ENCODE assay signal across 23 mouse cellular contexts in genomic region chr1:23417562-23417961, GRCm38 (mm10). TPM values are rescaled to one million over a fixed set of nuclear protein-coding genes. Genes with fewer than 3 reads are reported as not detected.
DNase-seq lines count a peak whose midpoint lies in the region; ATAC-seq and TF ChIP-seq lines count a peak whose summit lies in the region.
"Had no signal": no experiment of that assay in that cellular context is flagged by ENCODE, and none has a peak within 500 bp of the region (broad histone marks: within the 10 kb centered on the region; RNA-seq: fewer than 3 reads in every experiment).

No protein-coding gene starts in this region.

- ATAC-seq in liver, embryonic 14.5 days (ENCODE audit: insufficient read depth), result peak; percentile 97
- no peak for ATAC-seq in hindbrain, postnatal 0 days
- ATAC-seq: inflammation-experienced regulatory T-cells, adult 6 months; midbrain, embryonic 13.5 days had no signal

- no peaks in the 10 kb centered on the region for H3K36me3 ChIP-seq in heart, embryonic 10.5 days
- peaks cover 0 to 21% of the 10 kb centered on the region in 2 experiments; a peak in 2 of 4 replicates for H3K36me3 ChIP-seq in MEL (ENCODE audit: control insufficient read depth in 1 of 2, insufficient read depth in 2 of 2, low read length in 2 of 2)
- H3K36me3 ChIP-seq in erythroblast, embryonic 14.5 days (ENCODE audit: control insufficient read depth), result peaks cover 2% of the 10 kb centered on the region; the same call in 1 of the 2 replicates
- H3K36me3 ChIP-seq in liver, embryonic 14.5 days (replicated peaks; ENCODE audit: control insufficient read depth, insufficient read depth, low read depth), result no peaks in the 10 kb centered on the region
- H3K36me3 ChIP-seq in hindbrain, postnatal 0 days (ENCODE audit: insufficient read depth, low read length), result no peaks in the 10 kb centered on the region
- H3K36me3 ChIP-seq: embryonic facial prominence, embryonic 15.5 days; hindbrain, embryonic 13.5 days; limb, embryonic 10.5 days; midbrain, embryonic 13.5 days had no signal

- peak; percentile 80 for DNase-seq in heart, embryonic 10.5 days (ENCODE audit: low spot score)
- no peak for DNase-seq in heart, postnatal 4 days
- DNase-seq in MEL (ENCODE audit: low read depth, low spot score) (peak; percentile 49), adipocyte (ENCODE audit: low spot score) (no peak)
- peak; percentile 59 to 71 (median 69) for DNase-seq in liver, embryonic 14.5 days (ENCODE audit: low read depth in 3 of 3, low spot score in 3 of 3)
- DNase-seq in hindbrain, postnatal 0 days (ENCODE audit: low spot score), result no peak
- no peak for DNase-seq in cerebellum, adult 11 months
- DNase-seq: adrenal gland, postnatal 14 days; cerebellum, adult 11-12 months; cerebellum, postnatal 36 days; gastrocnemius, postnatal 36 days; heart, adult 2 months; kidney, adult 8-10 months; kidney, postnatal 10 days; lung, postnatal 14 days; spleen, adult 18-20 months; thymus, postnatal 14 days had no signal

- 63% methylated on average over 3 of the region's 3 CpGs for WGBS in heart, embryonic 10.5 days
- WGBS in liver, embryonic 14.5 days (ENCODE audit: insufficient replicate concordance), result 11% methylated on average over 3 of the region's 3 CpGs
- 95% methylated on average over 3 of the region's 3 CpGs for WGBS in hindbrain, postnatal 0 days

- no peak for TF ChIP-seq RAD21 in MEL (IDR thresholded peaks at IDR 0.05; ENCODE audit: low read depth, low read length)

- no peak overlapping the region for H3K27ac ChIP-seq in heart, embryonic 10.5 days
- H3K27ac ChIP-seq in MEL (ENCODE audit: control insufficient read depth, low read depth, low read length), result no peak overlapping the region
- H3K27ac ChIP-seq in liver, embryonic 14.5 days, result peak overlapping the region; percentile 66
- no peak overlapping the region for H3K27ac ChIP-seq in hindbrain, postnatal 0 days
- H3K27ac ChIP-seq: embryonic facial prominence, embryonic 15.5 days; heart, adult 2 months; hindbrain, embryonic 13.5 days; limb, embryonic 10.5 days; midbrain, embryonic 13.5 days had no signal

- H3K9ac ChIP-seq in MEL (ENCODE audit: control insufficient read depth, low read depth, low read length, poor library complexity, severe bottlenecking), result no peak overlapping the region
- peak overlapping the region; percentile 47 for H3K9ac ChIP-seq in liver, embryonic 14.5 days (replicated peaks)
- no peak overlapping the region for H3K9ac ChIP-seq in hindbrain, postnatal 0 days (replicated peaks; ENCODE audit: low read length)
- H3K9ac ChIP-seq: embryonic facial prominence, embryonic 15.5 days; hindbrain, embryonic 13.5 days; midbrain, embryonic 13.5 days had no signal

- H3K79me2 ChIP-seq in MEL (ENCODE audit: control insufficient read depth, insufficient read depth, low read length, poor library complexity), result no peaks in the 10 kb centered on the region

- H3K27me3 ChIP-seq in heart, embryonic 10.5 days (ENCODE audit: insufficient read depth, poor library complexity, severe bottlenecking), result no peaks in the 10 kb centered on the region
- no peaks in the 10 kb centered on the region for H3K27me3 ChIP-seq in MEL (ENCODE audit: control insufficient read depth in 1 of 2, insufficient read depth in 2 of 2, low read length in 2 of 2)
- no peaks in the 10 kb centered on the region for H3K27me3 ChIP-seq in erythroblast, embryonic 14.5 days (ENCODE audit: control insufficient read depth)
- no peaks in the 10 kb centered on the region for H3K27me3 ChIP-seq in liver, embryonic 14.5 days (ENCODE audit: control insufficient read depth, insufficient read depth, low read length)
- H3K27me3 ChIP-seq in hindbrain, postnatal 0 days (ENCODE audit: insufficient read depth, low read length), result no peaks in the 10 kb centered on the region
- H3K27me3 ChIP-seq: embryonic facial prominence, embryonic 15.5 days; hindbrain, embryonic 13.5 days; midbrain, embryonic 13.5 days had no signal

- TF ChIP-seq EP300 in MEL (IDR thresholded peaks at IDR 0.05; ENCODE audit: low read depth in 1 of 2, low read length in 2 of 2), result peak; percentile 72 to 82
- peak; percentile 90 for TF ChIP-seq EP300 in liver, embryonic 14.5 days (IDR thresholded peaks at IDR 0.05; ENCODE audit: low read depth)

- H3K9me3 ChIP-seq in heart, embryonic 10.5 days, result no peaks in the 10 kb centered on the region
- H3K9me3 ChIP-seq in MEL (replicated peaks; ENCODE audit: insufficient read depth, low read length), result no peaks in the 10 kb centered on the region
- H3K9me3 ChIP-seq in erythroblast, embryonic 14.5 days (ENCODE audit: control insufficient read depth, low read length), result no peaks in the 10 kb centered on the region
- no peaks in the 10 kb centered on the region for H3K9me3 ChIP-seq in liver, embryonic 14.5 days (ENCODE audit: control insufficient read depth, low read length)
- no peaks in the 10 kb centered on the region for H3K9me3 ChIP-seq in hindbrain, postnatal 0 days (ENCODE audit: low read length)
- H3K9me3 ChIP-seq: embryonic facial prominence, embryonic 15.5 days; hindbrain, embryonic 13.5 days; limb, embryonic 10.5 days; midbrain, embryonic 13.5 days had no signal

- no peaks in the 10 kb centered on the region for H3K4me1 ChIP-seq in heart, embryonic 10.5 days
- H3K4me1 ChIP-seq in MEL (ENCODE audit: control insufficient read depth in 1 of 2, insufficient read depth in 2 of 2, low read length in 2 of 2), result peaks cover 13 to 16% of the 10 kb centered on the region in 2 experiments
- H3K4me1 ChIP-seq in erythroblast, embryonic 14.5 days (ENCODE audit: control insufficient read depth), result peaks cover 43% of the 10 kb centered on the region
- peaks cover 23 to 28% of the 10 kb centered on the region in 2 experiments for H3K4me1 ChIP-seq in liver, embryonic 14.5 days (replicated peaks; ENCODE audit: control insufficient read depth in 2 of 2, insufficient read depth in 2 of 2, low read length in 1 of 2)
- H3K4me1 ChIP-seq in hindbrain, postnatal 0 days (ENCODE audit: insufficient read depth, low read length), result no peaks in the 10 kb centered on the region
- H3K4me1 ChIP-seq: embryonic facial prominence, embryonic 15.5 days; hindbrain, embryonic 13.5 days; limb, embryonic 10.5 days; midbrain, embryonic 13.5 days had no signal

- no peak overlapping the region for H3K4me3 ChIP-seq in heart, embryonic 10.5 days
- H3K4me3 ChIP-seq in MEL (ENCODE audit: control insufficient read depth in 1 of 2, insufficient read depth in 1 of 2, low read depth in 2 of 2, low read length in 2 of 2), result no peak overlapping the region
- peak overlapping the region; percentile 26 for H3K4me3 ChIP-seq in erythroblast, embryonic 14.5 days (replicated peaks)
- peak overlapping the region in 1 of 2 experiments; percentile 8; a peak in 1 of 4 replicates for H3K4me3 ChIP-seq in liver, embryonic 14.5 days (ENCODE audit: insufficient read depth in 1 of 2, low read depth in 2 of 2, low read length in 2 of 2)
- H3K4me3 ChIP-seq in hindbrain, postnatal 0 days (ENCODE audit: low read length), result no peak overlapping the region
- H3K4me3 ChIP-seq: embryonic facial prominence, embryonic 15.5 days; heart, adult 2 months; hindbrain, embryonic 13.5 days; limb, embryonic 10.5 days; midbrain, embryonic 13.5 days had no signal

- peak overlapping the region; percentile 52 for H3K4me2 ChIP-seq in liver, embryonic 14.5 days (ENCODE audit: low read depth)
- H3K4me2 ChIP-seq in hindbrain, postnatal 0 days (ENCODE audit: low read depth, low read length), result no peak overlapping the region
- H3K4me2 ChIP-seq: embryonic facial prominence, embryonic 15.5 days; hindbrain, embryonic 13.5 days; midbrain, embryonic 13.5 days had no signal

- no peak for TF ChIP-seq POLR2A in MEL (IDR thresholded peaks at IDR 0.05; ENCODE audit: control insufficient read depth in 1 of 2, insufficient read depth in 1 of 2, low read depth in 1 of 2, low read length in 2 of 2, poor library complexity in 1 of 2)

- TF ChIP-seq CTCF in MEL (IDR thresholded peaks at IDR 0.05 in 2 of 3, conservative IDR thresholded peaks at IDR 0.05 in 1 of 3; ENCODE audit: control insufficient read depth in 1 of 3, insufficient read depth in 1 of 3, low read depth in 2 of 3, low read length in 3 of 3, poor library complexity in 1 of 3, severe bottlenecking in 1 of 3), result no peak
- TF ChIP-seq CTCF in liver, embryonic 14.5 days (IDR thresholded peaks at IDR 0.05; ENCODE audit: low read depth), result no peak
- no peak for TF ChIP-seq CTCF in hindbrain, postnatal 0 days (IDR thresholded peaks at IDR 0.05; ENCODE audit: low read depth)

TF ChIP-seq in MEL, 35 proteins besides CTCF, POLR2A, EP300 and RAD21:
- TF ChIP-seq KAT2A (conservative IDR thresholded peaks at IDR 0.05; ENCODE audit: low read depth, low read length) (0 out of 2 replicates have a peak, but pooled peaks have one; percentile 16), MYC (IDR thresholded peaks at IDR 0.05; ENCODE audit: low read depth, low read length) (no peak), ETS1 (IDR thresholded peaks at IDR 0.05; ENCODE audit: low read depth, low read length) (peak; percentile 65), TAL1 (IDR thresholded peaks at IDR 0.05; ENCODE audit: low read length) (peak; percentile 23; the same call in 1 of the 2 replicates), GATA1 (IDR thresholded peaks at IDR 0.05; ENCODE audit: low read depth, low read length) (peak; percentile 80), ELF1 (IDR thresholded peaks at IDR 0.05; ENCODE audit: low read depth, low read length) (no peak), RCOR1 (IDR thresholded peaks at IDR 0.05; ENCODE audit: low read depth, low read length) (peak; percentile 23; the same call in 1 of the 2 replicates), TCF12 (IDR thresholded peaks at IDR 0.05; ENCODE audit: low read depth, low read length) (peak; percentile 80; the same call in 1 of the 2 replicates)

RNA-seq across cellular contexts. Expression of gene Ogfrl1, which starts 20.0 kb away (rescaled TPM):
- polyA plus RNA-seq in heart, embryonic 10.5 days (2016; fragmentation: Nextera tagmentation; extraction: Ambion mirVana), result 5.8 and 8.7 TPM in 2 replicates
- total RNA-seq in heart, postnatal 4 days (2021), result 10 to 100 TPM; 13.6 to 14.1 TPM
- 4.3 and 6.6 TPM in 2 replicates for total RNA-seq in MEL (2012; rRNA removed)
- polyA plus RNA-seq in MEL (2012; ENCODE audit: insufficient read depth in 1 of 2, insufficient read length in 2 of 2, low read depth in 1 of 2, low replicate concordance in 2 of 2, missing spikeins in 1 of 2), result 1 to 10 TPM in 1 of 2 experiments, not detected in 1; 9.0 TPM
- polyA plus RNA-seq in erythroblast, embryonic 14.5 days (2012), result 1.5 TPM in 2 replicates
- 5.2 and 7.4 TPM in 2 replicates for polyA plus RNA-seq in liver, embryonic 14.5 days (2012; rRNA removed)
- polyA plus RNA-seq in liver, embryonic 14.5 days (2014; fragmentation: Nextera tagmentation; extraction: Ambion mirVana), result 16.5 and 18.0 TPM in 2 replicates
- total RNA-seq in hindbrain, postnatal 0 days (2014; rRNA removed), result 17.7 and 20.1 TPM in 2 replicates
- polyA plus RNA-seq in hindbrain, postnatal 0 days (2015; fragmentation: Nextera tagmentation; extraction: Ambion mirVana), result 15.7 and 18.0 TPM in 2 replicates

Comparison
In these comparisons a context has a peak if more than half of its experiments do, and no peak if none do; other contexts are left out.
1. DNase-seq: peak in heart, embryonic 10.5 days (single experiment), MEL (single experiment) and liver, embryonic 14.5 days (3 of 3); none in heart, postnatal 4 days (single experiment), adipocyte (single experiment), hindbrain, postnatal 0 days (single experiment) and cerebellum, adult 11 months (single experiment).